In genomic region chr6:47872266-47872665, GRCm38 (mm10) we compare ENCODE assay signal across 33 mouse cellular contexts.
"Had no signal": no experiment of that assay in that cellular context is flagged by ENCODE, and none has a peak within 500 bp of the region (broad histone marks: within the 10 kb centered on the region; RNA-seq: fewer than 3 reads in every experiment).

No protein-coding gene starts in this region.

- H3K4me3 ChIP-seq: heart, embryonic 10.5 days; heart, embryonic 13.5 days; heart, embryonic 15.5 days; hindbrain, embryonic 10.5 days; hindbrain, embryonic 12.5 days; hindbrain, embryonic 13.5 days; hindbrain, embryonic 15.5 days; intestine, embryonic 15.5 days; kidney, embryonic 15.5 days; layer of hippocampus, adult 2 months; left cerebral cortex, adult 2 months had no signal

- H3K27me3 ChIP-seq: heart, embryonic 13.5 days; heart, embryonic 15.5 days; hindbrain, embryonic 12.5 days; hindbrain, embryonic 13.5 days; hindbrain, embryonic 15.5 days; intestine, embryonic 15.5 days; kidney, embryonic 15.5 days had no signal

- H3K9me3 ChIP-seq: heart, embryonic 10.5 days; heart, embryonic 13.5 days; heart, embryonic 15.5 days; hindbrain, embryonic 10.5 days; hindbrain, embryonic 12.5 days; hindbrain, embryonic 13.5 days; hindbrain, embryonic 15.5 days; intestine, embryonic 15.5 days; kidney, embryonic 15.5 days had no signal

- H3K4me2 ChIP-seq: heart, embryonic 11.5 days; heart, embryonic 13.5 days; heart, embryonic 15.5 days; hindbrain, embryonic 12.5 days; hindbrain, embryonic 13.5 days; hindbrain, embryonic 14.5 days; hindbrain, embryonic 15.5 days; intestine, embryonic 15.5 days; kidney, embryonic 15.5 days had no signal

- H3K9ac ChIP-seq: heart, embryonic 13.5 days; heart, embryonic 15.5 days; hindbrain, embryonic 12.5 days; hindbrain, embryonic 13.5 days; hindbrain, embryonic 14.5 days; hindbrain, embryonic 15.5 days; intestine, embryonic 15.5 days; kidney, embryonic 15.5 days had no signal

- H3K36me3 ChIP-seq: intestine, embryonic 15.5 days had no signal

- ATAC-seq: hindbrain, embryonic 16.5 days; hindbrain, postnatal 0 days; inflammation-experienced regulatory T-cells, adult 6 months; intestine, embryonic 15.5 days; intestine, embryonic 16.5 days; intestine, postnatal 0 days had no signal

- H3K4me1 ChIP-seq: heart, embryonic 10.5 days; heart, embryonic 13.5 days; heart, embryonic 15.5 days; hindbrain, embryonic 10.5 days; hindbrain, embryonic 12.5 days; hindbrain, embryonic 13.5 days; hindbrain, embryonic 15.5 days; intestine, embryonic 15.5 days; kidney, embryonic 15.5 days had no signal

- DNase-seq: heart, postnatal 10 days; heart, postnatal 14 days; heart, postnatal 36 days; heart, postnatal 4 days; kidney, adult 11 months; kidney, adult 18-20 months; kidney, adult 8-10 months; kidney, adult 9 months; kidney, postnatal 10 days; kidney, postnatal 14 days; kidney, postnatal 25 days; kidney, postnatal 4 days; layer of hippocampus, adult 9-11 months; layer of hippocampus, postnatal 36 days had no signal

- H3K27ac ChIP-seq: heart, embryonic 10.5 days; heart, embryonic 13.5 days; heart, embryonic 15.5 days; hindbrain, embryonic 10.5 days; hindbrain, embryonic 12.5 days; hindbrain, embryonic 13.5 days; hindbrain, embryonic 14.5 days; hindbrain, embryonic 15.5 days; hindbrain, postnatal 0 days; intestine, embryonic 15.5 days; kidney, embryonic 15.5 days; kidney, postnatal 0 days; layer of hippocampus, adult 2 months; left cerebral cortex, adult 2 months had no signal
